ENCODE assay signal across 9 mouse cellular contexts in the genomic region with DNA sequence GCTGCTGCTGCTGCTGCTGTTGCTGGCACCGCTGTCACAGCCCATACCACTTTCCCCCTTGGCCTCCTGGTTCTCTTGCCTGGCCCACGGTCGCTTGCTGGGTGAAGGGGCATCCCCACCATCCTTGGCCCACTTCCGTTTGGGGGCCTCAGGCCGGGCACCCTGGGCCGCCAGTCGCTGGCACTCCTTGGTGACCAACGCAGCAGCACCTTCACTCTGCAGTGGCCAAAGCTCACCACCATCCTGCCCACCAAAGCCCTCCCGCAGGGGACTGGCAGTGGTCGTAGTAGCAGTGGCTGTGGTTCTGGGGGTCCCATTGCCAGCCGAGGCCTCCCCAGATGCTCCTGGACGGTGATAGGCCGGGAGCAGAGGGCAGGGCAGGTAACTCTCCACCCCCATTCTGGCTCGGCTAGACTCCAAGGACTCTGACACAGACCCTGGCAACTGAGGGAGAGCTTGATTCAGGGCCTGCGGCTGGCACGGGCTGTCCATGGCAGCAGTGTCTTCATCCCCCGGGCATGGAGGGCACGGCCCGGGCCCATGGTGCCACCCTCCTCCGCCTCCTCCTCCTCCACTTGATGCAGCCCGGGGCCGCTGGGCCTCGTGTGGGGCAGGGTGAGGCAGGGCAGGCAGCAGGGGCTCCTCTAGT. TPM values are rescaled to one million over a fixed set of nuclear protein-coding genes. Genes with fewer than 3 reads are reported as not detected.
DNase-seq lines count a peak whose midpoint lies in the region; ATAC-seq and TF ChIP-seq lines count a peak whose summit lies in the region.
"Had no signal": no experiment of that assay in that cellular context is flagged by ENCODE, and none has a peak within 500 bp of the region (broad histone marks: within the 10 kb centered on the region; RNA-seq: fewer than 3 reads in every experiment).

No protein-coding gene starts in this region.

- peaks cover 7% of the 10 kb centered on the region for H3K79me3 ChIP-seq in C2C12 (ENCODE audit: low read depth)

- H3K9me3 ChIP-seq in erythroblast, embryonic 14.5 days (ENCODE audit: control insufficient read depth, low read length): no peaks in the 10 kb centered on the region
- H3K9me3 ChIP-seq in hindbrain, embryonic 11.5 days (ENCODE audit: control insufficient read depth, low read length): no peaks in the 10 kb centered on the region
- no peaks in the 10 kb centered on the region for H3K9me3 ChIP-seq in limb, embryonic 14.5 days (ENCODE audit: control insufficient read depth, low read length)
- H3K9me3 ChIP-seq in stomach, postnatal 0 days (ENCODE audit: control insufficient read depth, low read length): no peaks in the 10 kb centered on the region

- no peak overlapping the region for H3K27ac ChIP-seq in hindbrain, embryonic 11.5 days (ENCODE audit: low read depth, low read length)
- no peak overlapping the region for H3K27ac ChIP-seq in limb, embryonic 14.5 days (replicated peaks; ENCODE audit: low read depth, low read length)
- H3K27ac ChIP-seq in stomach, postnatal 0 days (replicated peaks): peak overlapping the region; percentile 99

- ATAC-seq in erythroblast, adult 5-6 weeks (replicated peaks; ENCODE audit: low FRiP score, poor library complexity, severe bottlenecking): no peak
- ATAC-seq in hindbrain, embryonic 11.5 days (ENCODE audit: low FRiP score): no peak
- ATAC-seq in limb, embryonic 14.5 days (ENCODE audit: low FRiP score, low read depth): no peak
- ATAC-seq in stomach, postnatal 0 days (ENCODE audit: low FRiP score, low TSS enrichment): no peak
- ATAC-seq in granulocyte monocyte progenitor cell, adult 5-6 weeks (replicated peaks; ENCODE audit: poor library complexity, severe bottlenecking): no peak

- TF ChIP-seq EP300 in stomach, postnatal 0 days (optimal IDR thresholded peaks at IDR 0.05): no peak

- peaks cover 55% of the 10 kb centered on the region for H3K79me2 ChIP-seq in C2C12 (ENCODE audit: control insufficient read depth, insufficient read depth)

- H3K9ac ChIP-seq in hindbrain, embryonic 11.5 days (ENCODE audit: low read depth, low read length): peak overlapping the region; percentile 60; the same call in 1 of the 2 replicates
- H3K9ac ChIP-seq in limb, embryonic 14.5 days (ENCODE audit: low read depth, low read length, severe bottlenecking): peak overlapping the region; percentile 86
- H3K9ac ChIP-seq in stomach, postnatal 0 days (ENCODE audit: low read length): peak overlapping the region; percentile 94

- DNase-seq in cerebellum, postnatal 14 days: peak; percentile 80 to 83
- DNase-seq in hindbrain, embryonic 11.5 days (ENCODE audit: low spot score): no peak
- no peak for DNase-seq in limb, embryonic 14.5 days (ENCODE audit: low spot score)
- DNase-seq in stomach, postnatal 0 days (ENCODE audit: low spot score): no peak

- H3K4me1 ChIP-seq in erythroblast, embryonic 14.5 days (ENCODE audit: control insufficient read depth): peaks cover 68% of the 10 kb centered on the region
- H3K4me1 ChIP-seq in hindbrain, embryonic 11.5 days (replicated peaks; ENCODE audit: control insufficient read depth, insufficient read depth, low read length): peaks cover 22% of the 10 kb centered on the region
- peaks cover 29% of the 10 kb centered on the region for H3K4me1 ChIP-seq in limb, embryonic 14.5 days (ENCODE audit: control insufficient read depth, insufficient read depth, low read length)
- H3K4me1 ChIP-seq in stomach, postnatal 0 days (replicated peaks; ENCODE audit: control insufficient read depth, insufficient read depth): peaks cover 5% of the 10 kb centered on the region; the same call in 1 of the 2 replicates

- no peaks in the 10 kb centered on the region for H3K27me3 ChIP-seq in erythroblast, embryonic 14.5 days (ENCODE audit: control insufficient read depth)
- no peaks in the 10 kb centered on the region for H3K27me3 ChIP-seq in C2C12 (ENCODE audit: control insufficient read depth, insufficient read depth, insufficient read length)
- H3K27me3 ChIP-seq in hindbrain, embryonic 11.5 days (ENCODE audit: control insufficient read depth, insufficient read depth, low read length): no peaks in the 10 kb centered on the region
- H3K27me3 ChIP-seq in limb, embryonic 14.5 days (ENCODE audit: control insufficient read depth, insufficient read depth, low read length): no peaks in the 10 kb centered on the region
- H3K27me3 ChIP-seq in stomach, postnatal 0 days (ENCODE audit: control insufficient read depth, insufficient read depth, low read length): no peaks in the 10 kb centered on the region

- H3K4me2 ChIP-seq in hindbrain, embryonic 11.5 days (replicated peaks; ENCODE audit: low read depth, low read length): peak overlapping the region; percentile 46
- H3K4me2 ChIP-seq in limb, embryonic 14.5 days (replicated peaks; ENCODE audit: low read depth, low read length, severe bottlenecking): peak overlapping the region; percentile 72
- peak overlapping the region; percentile 78 for H3K4me2 ChIP-seq in stomach, postnatal 0 days (replicated peaks; ENCODE audit: low read depth)

- no peak for TF ChIP-seq POLR2A in limb, embryonic 14.5 days (IDR thresholded peaks at IDR 0.05; ENCODE audit: borderline replicate concordance, extremely low read depth, insufficient read depth, insufficient read length)

- peaks cover 51% of the 10 kb centered on the region for H3K36me3 ChIP-seq in erythroblast, embryonic 14.5 days (ENCODE audit: control insufficient read depth)
- H3K36me3 ChIP-seq in C2C12 (ENCODE audit: control insufficient read depth, insufficient read depth): no peaks in the 10 kb centered on the region
- H3K36me3 ChIP-seq in hindbrain, embryonic 11.5 days (ENCODE audit: control insufficient read depth, insufficient read depth, low read length): peaks cover 5% of the 10 kb centered on the region; the same call in 1 of the 2 replicates
- H3K36me3 ChIP-seq in limb, embryonic 14.5 days (ENCODE audit: control insufficient read depth, insufficient read depth, low read length): peaks cover 52% of the 10 kb centered on the region
- H3K36me3 ChIP-seq in stomach, postnatal 0 days (ENCODE audit: control insufficient read depth, insufficient read depth, low read length): 0 out of 2 replicates have a peak, but pooled peaks cover 5% of the 10 kb centered on the region

- no peak for TF ChIP-seq CTCF in C2C12 (IDR thresholded peaks at IDR 0.05; ENCODE audit: control insufficient read depth, insufficient read depth, insufficient read length)
- TF ChIP-seq CTCF in stomach, postnatal 0 days (IDR thresholded peaks at IDR 0.05; ENCODE audit: low read depth): no peak

- peak overlapping the region; percentile 90 for H3ac ChIP-seq in C2C12 (ENCODE audit: control insufficient read depth, insufficient read length, low read depth)

- peak overlapping the region; percentile 86 for H3K4me3 ChIP-seq in erythroblast, embryonic 14.5 days (replicated peaks)
- H3K4me3 ChIP-seq in C2C12 (ENCODE audit: insufficient read depth, poor library complexity, severe bottlenecking): peak overlapping the region; percentile 69
- H3K4me3 ChIP-seq in hindbrain, embryonic 11.5 days (ENCODE audit: low read depth, low read length): peak overlapping the region; percentile 65
- H3K4me3 ChIP-seq in limb, embryonic 14.5 days (replicated peaks; ENCODE audit: low read length): peak overlapping the region; percentile 66
- peak overlapping the region; percentile 84 for H3K4me3 ChIP-seq in stomach, postnatal 0 days (ENCODE audit: low read depth, low read length)

- WGBS in hindbrain, embryonic 11.5 days: 78% methylated on average over 23 of the region's 23 CpGs
- WGBS in limb, embryonic 14.5 days: 74% methylated on average over 23 of the region's 23 CpGs
- 58% methylated on average over 23 of the region's 23 CpGs for WGBS in stomach, postnatal 0 days

RNA-seq across cellular contexts. Expression of a gene that starts 1.5 kb away (rescaled TPM):
- polyA plus RNA-seq in erythroblast, embryonic 14.5 days (2012): 4.2 and 5.2 TPM in 2 replicates
- 1.3 and 7.7 TPM in 2 replicates for total RNA-seq in erythroblast, adult 5-6 weeks (2015; ENCODE audit: low replicate concordance)
- 7.6 and 10.0 TPM in 2 replicates for total RNA-seq in erythroblast, adult 5-6 weeks (2017; ENCODE audit: low replicate concordance)
- polyA plus RNA-seq in C2C12 (2012; fragmentation: generic; extraction: Trizol): 68.8 TPM
- 37.2 and 43.2 TPM in 2 replicates for polyA plus RNA-seq in hindbrain, embryonic 11.5 days (2014; fragmentation: Nextera tagmentation; extraction: Ambion mirVana)
- 88.3 and 96.4 TPM in 2 replicates for polyA plus RNA-seq in limb, embryonic 14.5 days (2012; rRNA removed)
- polyA plus RNA-seq in limb, embryonic 14.5 days (2014; fragmentation: Nextera tagmentation; extraction: Ambion mirVana): 41.9 and 49.2 TPM in 2 replicates
- polyA plus RNA-seq in stomach, postnatal 0 days (2015; fragmentation: Nextera tagmentation; extraction: Ambion mirVana): 51.0 and 53.4 TPM in 2 replicates
- 16.1 and 26.2 TPM in 2 replicates for total RNA-seq in granulocyte monocyte progenitor cell, adult 5-6 weeks (2014; fragmentation: Nextera tagmentation)
- total RNA-seq in granulocyte monocyte progenitor cell, adult 5-6 weeks (2017): 18.7 and 27.8 TPM in 2 replicates

RNA-seq across cellular contexts. Expression of a gene that starts 11.6 kb away (rescaled TPM):
- not detected in 2 replicates for polyA plus RNA-seq in erythroblast, embryonic 14.5 days (2012)
- not detected in 2 replicates for total RNA-seq in erythroblast, adult 5-6 weeks (2015; ENCODE audit: low replicate concordance)
- total RNA-seq in erythroblast, adult 5-6 weeks (2017; ENCODE audit: low replicate concordance): not detected in 2 replicates
- not detected for polyA plus RNA-seq in C2C12 (2012; fragmentation: generic; extraction: Trizol)
- polyA plus RNA-seq in hindbrain, embryonic 11.5 days (2014; fragmentation: Nextera tagmentation; extraction: Ambion mirVana): 0.11 TPM in 1 of 2 replicates, not detected in the other
- polyA plus RNA-seq in limb, embryonic 14.5 days (2012; rRNA removed): not detected in 2 replicates
- polyA plus RNA-seq in limb, embryonic 14.5 days (2014; fragmentation: Nextera tagmentation; extraction: Ambion mirVana): not detected in 2 replicates
- 0.11 TPM in 1 of 2 replicates, not detected in the other for polyA plus RNA-seq in stomach, postnatal 0 days (2015; fragmentation: Nextera tagmentation; extraction: Ambion mirVana)
- total RNA-seq in granulocyte monocyte progenitor cell, adult 5-6 weeks (2014; fragmentation: Nextera tagmentation): not detected in 2 replicates
- total RNA-seq in granulocyte monocyte progenitor cell, adult 5-6 weeks (2017): not detected in 2 replicates
- total RNA-seq: heart, adult 18-20 months had no signal

RNA-seq across cellular contexts. Expression of a gene that starts 13.6 kb away (rescaled TPM):
- 12.0 and 13.5 TPM in 2 replicates for polyA plus RNA-seq in erythroblast, embryonic 14.5 days (2012)
- total RNA-seq in erythroblast, adult 5-6 weeks (2015; ENCODE audit: low replicate concordance): 11.1 and 18.0 TPM in 2 replicates
- total RNA-seq in erythroblast, adult 5-6 weeks (2017; ENCODE audit: low replicate concordance): 4.0 and 7.8 TPM in 2 replicates
- 46.6 TPM for polyA plus RNA-seq in C2C12 (2012; fragmentation: generic; extraction: Trizol)
- polyA plus RNA-seq in hindbrain, embryonic 11.5 days (2014; fragmentation: Nextera tagmentation; extraction: Ambion mirVana): 68.9 and 75.4 TPM in 2 replicates
- 78.3 and 93.5 TPM in 2 replicates for polyA plus RNA-seq in limb, embryonic 14.5 days (2012; rRNA removed)
- 61.5 and 70.9 TPM in 2 replicates for polyA plus RNA-seq in limb, embryonic 14.5 days (2014; fragmentation: Nextera tagmentation; extraction: Ambion mirVana)
- polyA plus RNA-seq in stomach, postnatal 0 days (2015; fragmentation: Nextera tagmentation; extraction: Ambion mirVana): 70.7 and 72.2 TPM in 2 replicates
- total RNA-seq in granulocyte monocyte progenitor cell, adult 5-6 weeks (2014; fragmentation: Nextera tagmentation): 44.6 and 67.2 TPM in 2 replicates
- total RNA-seq in granulocyte monocyte progenitor cell, adult 5-6 weeks (2017): 18.0 and 19.8 TPM in 2 replicates

RNA-seq across cellular contexts. Expression of a gene that starts 15.8 kb away (rescaled TPM):
- 0.07 TPM in 1 of 2 replicates, not detected in the other for polyA plus RNA-seq in erythroblast, embryonic 14.5 days (2012)
- not detected in 2 replicates for total RNA-seq in erythroblast, adult 5-6 weeks (2015; ENCODE audit: low replicate concordance)
- not detected in 2 replicates for total RNA-seq in erythroblast, adult 5-6 weeks (2017; ENCODE audit: low replicate concordance)
- polyA plus RNA-seq in C2C12 (2012; fragmentation: generic; extraction: Trizol): 0.06 TPM
- 0.39 TPM in 1 of 2 replicates, not detected in the other for polyA plus RNA-seq in hindbrain, embryonic 11.5 days (2014; fragmentation: Nextera tagmentation; extraction: Ambion mirVana)
- polyA plus RNA-seq in limb, embryonic 14.5 days (2012; rRNA removed): 5.2 and 9.0 TPM in 2 replicates
- 0.58 and 0.62 TPM in 2 replicates for polyA plus RNA-seq in limb, embryonic 14.5 days (2014; fragmentation: Nextera tagmentation; extraction: Ambion mirVana)
- not detected in 2 replicates for polyA plus RNA-seq in stomach, postnatal 0 days (2015; fragmentation: Nextera tagmentation; extraction: Ambion mirVana)
- not detected in 2 replicates for total RNA-seq in granulocyte monocyte progenitor cell, adult 5-6 weeks (2014; fragmentation: Nextera tagmentation)
- not detected in 2 replicates for total RNA-seq in granulocyte monocyte progenitor cell, adult 5-6 weeks (2017)
- total RNA-seq: heart, adult 18-20 months had no signal

RNA-seq across cellular contexts. Expression of a gene that starts 15.8 kb away (rescaled TPM):
- not detected in 2 replicates for polyA plus RNA-seq in erythroblast, embryonic 14.5 days (2012)
- not detected in 2 replicates for total RNA-seq in erythroblast, adult 5-6 weeks (2015; ENCODE audit: low replicate concordance)
- total RNA-seq in erythroblast, adult 5-6 weeks (2017; ENCODE audit: low replicate concordance): not detected in 2 replicates
- polyA plus RNA-seq in C2C12 (2012; fragmentation: generic; extraction: Trizol): 0.26 TPM
- polyA plus RNA-seq in hindbrain, embryonic 11.5 days (2014; fragmentation: Nextera tagmentation; extraction: Ambion mirVana): 3.4 and 3.7 TPM in 2 replicates
- 193 and 236 TPM in 2 replicates for polyA plus RNA-seq in limb, embryonic 14.5 days (2012; rRNA removed)
- 147 and 156 TPM in 2 replicates for polyA plus RNA-seq in limb, embryonic 14.5 days (2014; fragmentation: Nextera tagmentation; extraction: Ambion mirVana)
- polyA plus RNA-seq in stomach, postnatal 0 days (2015; fragmentation: Nextera tagmentation; extraction: Ambion mirVana): 7.3 and 8.7 TPM in 2 replicates
- 3.5 TPM in 1 of 2 replicates, not detected in the other for total RNA-seq in granulocyte monocyte progenitor cell, adult 5-6 weeks (2014; fragmentation: Nextera tagmentation)
- total RNA-seq in granulocyte monocyte progenitor cell, adult 5-6 weeks (2017): not detected in 2 replicates

Comparison
In these comparisons a context has a peak if more than half of its experiments do, and no peak if none do; other contexts are left out.
1. DNase-seq: peak in cerebellum, postnatal 14 days (2 of 2); none in hindbrain, embryonic 11.5 days (single experiment), limb, embryonic 14.5 days (single experiment) and stomach, postnatal 0 days (single experiment).
2. Peak in every context shown above with its lines, with median percentiles within 50 percentile points of each other: H3K4me3 ChIP-seq, H3K4me2 ChIP-seq and H3K9ac ChIP-seq.